Mouse (Mus musculus): ENCODE data around the gene Gm20814.
"Not testable (repeated sequence)": the region's sequence is repeated elsewhere in the genome, so short reads cannot be mapped to it uniquely, and the experiment has no call there.

Gene Gm20814

GRCm38 (mm10) chrY:75195556-75195955 lies at the start of gene Gm20814:
Gm20814 (plus strand) TSS chrY:75195856.
- not testable (repeated sequence) for DNase-seq

All from layer of hippocampus, adult 9-11 months (tissue).